Mouse (Mus musculus): ENCODE measurements around the gene Tnfsf15.

Tnfsf15 gene

DNA sequence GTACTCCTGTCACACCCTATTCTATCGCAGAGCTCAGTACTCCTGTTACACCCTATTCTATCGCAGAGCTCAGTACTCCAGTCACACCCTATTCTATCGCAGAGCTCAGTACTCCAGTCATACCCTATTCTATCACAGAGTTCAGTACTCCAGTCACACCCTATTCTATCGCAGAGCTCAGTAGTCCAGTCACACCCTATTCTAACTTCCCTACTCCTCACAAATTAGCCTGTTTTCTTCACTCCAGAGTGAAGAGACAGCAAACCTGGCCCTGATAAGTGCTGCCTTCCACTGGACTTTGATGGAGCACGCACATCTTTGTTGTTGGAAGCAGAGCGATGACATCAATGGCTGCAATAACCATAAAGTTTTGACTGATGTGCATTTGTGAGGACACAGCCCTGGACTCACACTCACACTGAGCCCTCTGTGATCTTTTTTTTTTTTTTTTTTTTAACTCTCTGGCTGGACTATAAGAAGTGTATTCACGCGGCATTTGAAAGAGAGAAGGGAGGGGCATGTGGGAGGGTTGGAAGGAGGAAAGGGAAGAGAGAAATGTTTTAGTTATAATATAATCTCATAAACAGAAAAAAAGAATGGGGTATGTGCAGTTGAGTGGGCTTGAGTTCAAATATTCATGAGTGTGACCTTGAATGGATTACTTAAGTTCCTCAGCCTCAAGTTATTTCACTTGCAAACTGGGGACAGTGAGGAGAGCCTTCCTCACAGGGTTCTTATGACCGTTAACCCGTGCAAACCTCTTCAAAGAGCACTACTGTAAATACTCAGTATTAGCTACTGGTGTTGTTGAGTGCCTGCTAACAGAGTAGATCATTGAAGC lies 60.3 kb downstream of the Tnfsf15 start:
- no peak for DNase-seq (ENCODE audit: low read depth, low spot score)

DNA sequence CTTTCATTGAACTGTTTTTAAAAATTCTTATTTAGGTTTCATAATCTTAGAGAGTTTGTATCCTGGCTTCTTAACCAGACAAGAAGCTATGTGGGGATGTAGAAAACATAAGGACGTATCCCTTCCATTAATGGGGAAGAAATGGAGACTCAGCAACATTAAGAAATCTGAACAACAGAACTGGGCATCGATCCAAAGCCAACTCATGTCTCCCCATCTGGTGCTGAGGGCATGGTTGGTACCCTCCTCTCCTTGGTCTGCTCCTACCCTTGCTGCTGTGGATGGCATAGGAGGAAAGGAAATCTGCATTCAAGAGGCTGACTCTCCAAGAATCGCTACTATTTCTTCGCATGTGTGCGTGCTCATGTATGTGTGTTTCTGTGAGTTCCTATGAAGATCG lies 61.2 kb downstream of the Tnfsf15 start:
- DNase-seq (ENCODE audit: low read depth, low spot score) = no peak

DNA sequence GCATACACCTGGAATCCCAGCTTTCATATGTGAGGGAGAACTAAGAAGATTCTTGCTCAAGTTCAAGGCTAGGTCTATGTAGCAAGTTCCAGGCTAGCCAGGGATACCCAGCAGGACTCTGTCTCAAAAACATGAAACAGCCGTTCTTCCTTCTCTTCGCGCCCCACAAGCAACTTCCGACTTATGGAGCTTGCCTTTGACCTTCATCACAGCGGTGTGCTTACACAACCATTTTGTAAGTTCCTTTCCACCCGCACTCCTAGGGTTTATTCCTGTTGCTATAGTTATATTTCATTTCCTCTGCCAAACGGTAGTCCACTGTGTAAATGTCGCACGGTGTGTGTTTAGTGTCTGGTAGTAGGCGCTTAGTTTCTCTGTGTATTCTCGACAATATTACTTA lies 61.9 kb downstream of the Tnfsf15 start:
- no peak for DNase-seq (ENCODE audit: low read depth, low spot score)

DNA sequence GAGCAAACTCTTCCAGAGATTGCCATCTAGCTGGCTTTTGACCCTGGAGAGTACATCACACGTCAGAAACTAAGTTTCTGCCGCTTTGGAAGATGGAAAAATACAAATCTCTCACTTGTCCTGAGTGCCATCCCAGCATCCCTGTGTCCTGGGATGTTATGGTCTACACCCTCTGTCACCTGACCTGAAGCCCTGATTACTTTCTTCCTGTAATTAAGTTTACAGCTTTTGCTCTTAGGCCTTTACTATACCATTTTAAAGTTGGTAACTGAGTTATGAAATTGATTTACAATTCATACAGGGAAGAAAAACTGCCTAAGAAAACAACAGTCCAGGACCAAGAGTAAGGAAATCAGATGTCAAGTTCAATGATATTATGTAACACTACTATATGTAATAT lies 62.5 kb downstream of the Tnfsf15 start:
- DNase-seq (ENCODE audit: low read depth, low spot score) = no peak

DNA sequence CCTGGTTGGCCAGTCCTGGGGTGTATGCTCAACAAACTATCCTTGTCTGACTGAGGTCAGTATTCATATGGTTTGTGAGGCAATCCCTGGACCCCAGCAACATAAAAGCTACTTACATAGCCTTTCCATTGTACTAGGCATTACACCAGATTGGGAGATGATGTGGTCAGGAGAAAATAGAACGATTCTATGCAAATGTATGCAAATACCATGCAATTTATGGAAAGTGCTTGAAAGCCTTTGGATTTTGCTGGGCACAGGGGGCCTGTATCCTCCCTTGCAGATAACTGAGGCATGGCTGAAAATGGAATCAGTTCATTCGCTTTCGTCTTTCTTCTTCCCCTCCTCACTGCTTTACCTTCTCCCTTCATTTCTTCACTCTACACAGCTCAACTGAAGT lies 63.4 kb downstream of the Tnfsf15 start:
- no peak for DNase-seq (ENCODE audit: low read depth, low spot score)
